Mouse (Mus musculus) thymus, postnatal 14 days (tissue): ENCODE measurements around the gene Tsen15.

Experiments
- DNase-seq: peaks from one replicate; pipeline ENCODE4 v3.0.0; 2021

Gene Tsen15

DNA sequence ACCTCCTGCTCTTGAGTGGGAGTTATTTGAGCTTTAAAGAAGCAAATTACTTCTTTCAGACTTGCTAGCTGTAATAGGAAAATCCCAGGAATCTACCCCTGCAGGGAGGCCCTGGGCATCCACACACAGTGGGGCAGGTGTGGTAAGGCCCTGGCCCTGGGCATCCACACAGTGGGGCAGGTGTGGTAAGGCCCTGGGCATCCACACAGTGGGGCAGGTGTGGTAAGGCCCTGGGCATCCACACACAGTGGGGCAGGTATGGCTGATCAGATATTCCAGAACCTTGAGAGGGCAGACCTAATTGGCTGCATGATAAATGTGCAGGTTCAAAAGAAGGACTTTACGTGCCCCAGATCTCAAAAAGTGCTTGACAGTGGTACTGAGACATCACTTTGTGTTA lies 1.9 kb downstream of the Tsen15 start:
- no peak for DNase-seq

DNA sequence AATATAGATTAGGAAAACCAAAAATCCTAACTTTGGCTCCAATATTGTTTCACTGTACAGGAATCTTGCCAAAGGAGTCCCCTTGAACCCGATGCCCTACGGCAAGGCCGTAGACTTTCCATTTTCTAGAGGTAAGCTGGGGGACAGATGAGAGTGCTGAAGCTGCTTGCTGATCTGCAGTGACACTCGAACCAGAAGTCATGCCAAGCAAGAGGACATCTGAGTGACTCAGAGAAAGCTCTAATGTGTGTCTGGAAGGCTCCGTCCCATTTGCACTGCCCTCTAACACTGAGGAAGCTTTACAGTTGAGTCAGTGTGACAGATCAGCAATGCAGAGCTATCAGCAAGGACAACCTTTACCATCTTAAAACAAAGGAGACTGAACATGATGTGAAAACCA lies 8.2 kb downstream of the Tsen15 start:
- no peak for DNase-seq

DNA sequence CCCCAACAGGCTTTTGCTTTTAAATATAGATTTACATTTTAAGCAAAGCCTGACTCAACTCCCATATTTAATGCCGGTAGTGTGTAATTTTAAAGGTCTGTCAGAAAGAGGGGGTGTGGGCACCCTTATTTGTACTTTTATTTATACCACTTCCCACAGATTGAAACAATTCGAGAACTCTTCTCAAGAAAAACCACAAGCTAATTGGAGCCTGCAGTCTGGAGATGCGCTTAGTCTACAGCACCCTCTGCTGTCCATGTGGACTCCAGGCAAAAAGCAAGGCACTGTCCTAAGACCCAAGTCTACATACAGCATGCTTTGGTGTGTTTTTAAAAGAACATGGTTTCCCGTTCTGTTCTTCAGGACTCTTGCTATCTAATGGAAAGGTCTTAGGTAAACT lies 17.3 kb downstream of the Tsen15 start:
- DNase-seq = peak; percentile 41

DNA sequence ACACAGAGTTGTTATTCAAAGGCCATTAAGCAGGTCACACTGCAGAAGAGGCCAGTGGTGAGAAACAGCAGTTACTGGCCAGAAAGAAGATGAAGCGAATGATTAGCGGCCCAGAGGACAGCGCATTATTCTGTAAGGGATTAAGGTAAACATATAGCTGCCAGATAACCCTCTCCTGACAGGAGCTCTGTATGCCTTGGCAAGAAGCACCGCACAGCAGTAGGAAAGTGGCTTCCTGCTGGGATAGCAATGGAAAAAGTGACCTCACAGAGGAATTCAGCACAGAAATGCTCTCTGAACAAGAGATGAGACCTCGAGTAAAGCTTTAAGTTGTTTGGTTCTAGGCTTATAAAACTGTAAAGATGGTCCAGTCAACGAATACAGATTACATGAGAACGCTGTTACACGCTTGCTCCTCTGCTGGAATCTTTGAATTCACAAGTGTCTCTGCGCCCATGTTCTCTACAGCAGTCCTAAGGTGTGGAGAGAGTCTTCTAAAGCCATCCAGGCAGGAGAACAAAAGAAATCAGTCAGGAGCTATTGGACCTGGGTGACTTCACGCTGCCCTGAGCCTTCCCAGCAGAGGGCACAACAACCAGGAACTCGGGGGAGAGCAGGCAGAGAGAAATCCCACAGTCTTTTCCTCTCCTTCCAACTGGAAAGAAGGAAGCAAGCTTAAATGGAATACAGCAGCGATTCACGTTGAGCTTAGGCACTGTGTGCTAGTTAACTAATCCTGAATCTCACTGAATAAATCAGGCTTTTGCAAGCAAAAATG lies 18.0 kb downstream of the Tsen15 start:
- no peak for DNase-seq

DNA sequence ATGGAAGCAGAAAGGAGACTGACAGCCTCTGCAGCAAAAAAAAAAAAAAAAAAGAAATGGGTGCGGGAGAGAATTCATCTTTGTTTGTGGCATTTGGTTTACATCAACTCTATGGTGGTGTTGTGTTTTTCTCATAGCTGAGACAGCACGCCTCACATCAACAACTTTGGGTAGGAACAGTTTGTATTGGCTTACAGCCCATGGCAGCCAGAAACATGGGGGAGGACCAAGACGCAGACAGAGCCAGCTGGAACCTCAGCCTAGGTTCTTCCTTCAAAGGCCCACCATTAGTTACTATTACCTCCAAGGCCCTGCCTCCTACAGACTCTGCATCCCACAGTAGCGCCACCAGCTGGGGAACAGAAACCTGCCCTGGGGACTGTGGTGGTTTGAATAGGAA lies 29.8 kb downstream of the Tsen15 start:
- DNase-seq = no peak

DNA sequence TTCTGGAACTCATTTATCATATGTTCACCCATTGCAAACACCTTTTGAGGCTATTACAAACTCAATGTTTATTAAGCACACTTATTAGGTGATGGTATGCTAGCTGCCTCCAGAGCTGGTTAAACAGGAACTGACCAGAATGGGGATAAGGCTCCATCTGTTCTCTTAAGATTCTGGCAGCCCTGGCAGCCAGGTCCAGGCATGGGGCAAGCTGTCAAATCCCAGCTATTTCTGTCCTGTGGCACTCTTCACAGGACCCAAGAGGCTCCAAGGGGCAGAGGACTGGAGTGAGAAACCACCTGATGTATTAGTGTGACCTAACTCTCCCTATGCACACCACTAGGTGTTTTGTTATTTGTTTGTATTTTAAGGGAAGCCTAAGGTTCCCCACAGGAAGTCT lies 38.5 kb downstream of the Tsen15 start:
- no peak for DNase-seq

DNA sequence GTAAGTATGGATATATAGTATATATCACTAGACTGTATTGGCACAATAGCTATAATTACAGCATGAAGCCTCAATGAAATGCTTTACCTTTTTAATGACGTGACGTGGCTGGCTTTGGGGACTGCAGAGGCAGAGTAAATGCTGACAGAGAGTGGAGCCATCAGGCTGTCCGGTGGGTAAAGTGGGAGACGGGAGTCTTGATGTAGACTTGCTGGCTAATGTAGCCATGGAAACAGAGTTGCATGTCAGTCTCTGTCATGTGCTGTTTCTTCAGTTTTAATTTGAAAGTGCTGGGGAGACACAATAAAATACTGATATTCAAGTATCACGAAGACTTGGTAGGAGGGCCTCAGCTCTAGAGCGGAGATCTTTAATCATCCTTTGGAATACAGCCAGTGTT lies 62.5 kb downstream of the Tsen15 start:
- no peak for DNase-seq
